Mouse (Mus musculus) forebrain, postnatal 0 days (tissue): ENCODE results near the gene Steap1. TPM values are rescaled to one million over a fixed set of nuclear protein-coding genes. Genes with fewer than 3 reads are reported as not detected.

Experiments
- ATAC-seq: fragments of 200-750 bp; cut with Nextera tagmentation; 2 replicates; pipeline ENCODE4 v1.8.0; 2017; ENCODE audit warnings: mild to moderate bottlenecking, moderate library complexity
- DNase-seq: peaks from one replicate; pipeline ENCODE4 v3.0.0-alpha.2; 2015
- H3K27ac ChIP-seq: fragments of 300-500 bp; sonication (generic); 2 replicates; pipeline ENCODE4 v1.5.1; 2014; ENCODE audit warnings: low read depth, mild to moderate bottlenecking, antibody characterized with exemption, low read length, moderate library complexity, mixed read lengths
- H3K27me3 ChIP-seq: fragments of 300-500 bp; sonication (generic); 2 replicates; pipeline ENCODE4 v1.6.1; 2014; ENCODE audit warnings: mild to moderate bottlenecking, low read length, mixed read lengths; ENCODE audit not compliant: insufficient read depth
- H3K36me3 ChIP-seq: fragments of 300-500 bp; sonication (generic); 2 replicates; pipeline ENCODE4 v1.6.1; 2014; ENCODE audit warnings: mild to moderate bottlenecking, moderate library complexity; ENCODE audit not compliant: insufficient read depth
- H3K4me1 ChIP-seq: fragments of 300-500 bp; sonication (generic); 2 replicates; pipeline ENCODE4 v1.6.1; 2014; ENCODE audit warnings: antibody characterized with exemption; ENCODE audit not compliant: insufficient read depth
- H3K4me2 ChIP-seq: fragments of 300-500 bp; sonication (generic); 2 replicates; pipeline ENCODE4 v1.6.1; 2014; ENCODE audit warnings: low read depth, mild to moderate bottlenecking, moderate library complexity
- H3K4me3 ChIP-seq: fragments of 300-500 bp; sonication (generic); 2 replicates; pipeline ENCODE4 v1.5.1; 2014; ENCODE audit warnings: low read depth, low read length, mixed read lengths
- H3K9ac ChIP-seq: fragments of 300-500 bp; sonication (generic); 2 replicates; pipeline ENCODE4 v1.6.1; 2014; ENCODE audit warnings: mild to moderate bottlenecking
- H3K9me3 ChIP-seq: fragments of 300-500 bp; sonication (generic); 2 replicates; pipeline ENCODE4 v1.6.1; 2016; ENCODE audit warnings: low read length
- CTCF ChIP-seq: sonication (generic); IDR thresholded peaks from 2 replicates; pipeline ENCODE4 v1.5.1; 2016; ENCODE audit warnings: antibody characterized with exemption, control low read depth, low read depth
- WGBS: fragments of 180-500 bp; shearing (Covaris S2); extraction: QIAGEN DNeasy Blood & Tissue Kit; methylation state at CpG from one replicate; pipeline ENCODE4 v1.1.7; 2014; 5-methylcytosine and 5-hydroxymethylcytosine counted together
- polyA plus RNA-seq: library from polyadenylated mRNA; unstranded; fragments of >200 nt; fragmentation: Nextera tagmentation; extraction: Ambion mirVana; gene quantifications from 2 replicates; pipeline ENCODE4 v1.2.1, GENCODE M21; 2015
- total RNA-seq: library from RNA; depleted of rRNA; stranded (reverse); fragments of >200 nt; gene quantifications from 2 replicates; pipeline ENCODE4 v1.2.3, GENCODE M21; 2014; rRNA removed

The Steap1 gene
- total and polyA plus RNA-seq, 2 experiments from 2014 or later: 0.57 to 2.8 TPM

GRCm38 (mm10) chr5:5686973-5687372 lies 62.2 kb downstream of the Steap1 start:
- H3K4me2 ChIP-seq: no peak overlapping the region
- H3K4me3 ChIP-seq: no peak overlapping the region
- no peak overlapping the region for H3K9ac ChIP-seq
- ATAC-seq (no peak), DNase-seq (no peak)
- no peaks in the 10 kb centered on the region for H3K9me3 ChIP-seq
- H3K27me3 ChIP-seq: no peaks in the 10 kb centered on the region
- H3K36me3 ChIP-seq: no peaks in the 10 kb centered on the region
- no peaks in the 10 kb centered on the region for H3K4me1 ChIP-seq
- H3K27ac ChIP-seq: no peak overlapping the region
- TF ChIP-seq CTCF: peak; percentile 5; the same call in 1 of the 2 replicates
- WGBS: 14% methylated on average over 1 of the region's 1 CpGs

Other genes starting within 250 kb of the Steap1 start
- 17.8 and 22.5 TPM in 2 replicates for gene Cldn12, start 234.4 kb downstream of the Steap1 start, total RNA-seq
- gene Cldn12, start 234.4 kb downstream of the Steap1 start, polyA plus RNA-seq: 10.1 and 13.0 TPM in 2 replicates
- 26.3 and 27.9 TPM in 2 replicates for gene Gtpbp10, start 189.8 kb downstream of the Steap1 start, total RNA-seq
- gene Gtpbp10, start 189.8 kb downstream of the Steap1 start, polyA plus RNA-seq: 10.7 and 12.7 TPM in 2 replicates
- 9.9 and 11.1 TPM in 2 replicates for gene Gm8773, start 175.5 kb downstream of the Steap1 start, total RNA-seq
- gene Gm8773, start 175.5 kb downstream of the Steap1 start, polyA plus RNA-seq: 16.3 and 16.5 TPM in 2 replicates
- gene Cfap69, start 85.1 kb downstream of the Steap1 start, total RNA-seq: 9.2 and 11.6 TPM in 2 replicates
- gene Cfap69, start 85.1 kb downstream of the Steap1 start, polyA plus RNA-seq: 4.1 and 6.7 TPM in 2 replicates
- 5.2 and 7.3 TPM in 2 replicates for gene Steap2, start 54.7 kb downstream of the Steap1 start, total RNA-seq
- gene Steap2, start 54.7 kb downstream of the Steap1 start, polyA plus RNA-seq: 1.9 and 3.0 TPM in 2 replicates